Mouse (Mus musculus): Measurements from ENCODE around the gene Kif5c.

Gene Kif5c

GRCm38 (mm10) chr2:49620626-49621117 lies 1.6 kb downstream of the Kif5c start:
- DNase-seq (ENCODE audit: low read depth in 2 of 2, low spot score in 2 of 2) = no peak

GRCm38 (mm10) chr2:49621234-49621633 lies 2.1 kb downstream of the Kif5c start:
- DNase-seq (ENCODE audit: low read depth in 2 of 2, low spot score in 2 of 2) = no peak

- DNase-seq (ENCODE audit: low read depth in 2 of 2, low spot score in 2 of 2) = no peak
These were observed 6.5 kb downstream of the Kif5c start for GRCm38 (mm10) chr2:49625581-49625980.

- DNase-seq (ENCODE audit: low read depth in 2 of 2, low spot score in 2 of 2) = no peak
These were observed 8.5 kb downstream of the Kif5c start for GRCm38 (mm10) chr2:49627611-49628010.

GRCm38 (mm10) chr2:49628094-49628705 lies 9.1 kb downstream of the Kif5c start:
- no peak for DNase-seq (ENCODE audit: low read depth in 2 of 2, low spot score in 2 of 2)

- no peak for DNase-seq (ENCODE audit: low read depth in 2 of 2, low spot score in 2 of 2)
These were observed 10.1 kb downstream of the Kif5c start for GRCm38 (mm10) chr2:49629181-49629580.

GRCm38 (mm10) chr2:49630636-49631035 lies 11.5 kb downstream of the Kif5c start:
- no peak for DNase-seq (ENCODE audit: low read depth in 2 of 2, low spot score in 2 of 2)

- no peak for DNase-seq (ENCODE audit: low read depth in 2 of 2, low spot score in 2 of 2)
These were observed 14.1 kb downstream of the Kif5c start for GRCm38 (mm10) chr2:49633231-49633630.

GRCm38 (mm10) chr2:49642761-49643160 lies 23.7 kb downstream of the Kif5c start:
- DNase-seq (ENCODE audit: low read depth in 2 of 2, low spot score in 2 of 2) = no peak

GRCm38 (mm10) chr2:49643756-49644155 lies 24.7 kb downstream of the Kif5c start:
- DNase-seq (ENCODE audit: low read depth in 2 of 2, low spot score in 2 of 2) = no peak

GRCm38 (mm10) chr2:49647591-49647990 lies 28.5 kb downstream of the Kif5c start:
- DNase-seq (ENCODE audit: low read depth in 2 of 2, low spot score in 2 of 2) = no peak

- DNase-seq (ENCODE audit: low read depth in 2 of 2, low spot score in 2 of 2) = no peak
These were observed 29.2 kb downstream of the Kif5c start for GRCm38 (mm10) chr2:49648344-49648743.

GRCm38 (mm10) chr2:49648806-49649205 lies 29.7 kb downstream of the Kif5c start:
- no peak for DNase-seq (ENCODE audit: low read depth in 2 of 2, low spot score in 2 of 2)

- DNase-seq (ENCODE audit: low read depth in 2 of 2, low spot score in 2 of 2) = no peak
These were observed 30.1 kb downstream of the Kif5c start for GRCm38 (mm10) chr2:49649211-49649610.

- no peak for DNase-seq (ENCODE audit: low read depth in 2 of 2, low spot score in 2 of 2)
These were observed 32.6 kb downstream of the Kif5c start for GRCm38 (mm10) chr2:49651737-49652136.

GRCm38 (mm10) chr2:49654606-49655005 lies 35.5 kb downstream of the Kif5c start:
- no peak for DNase-seq (ENCODE audit: low read depth in 2 of 2, low spot score in 2 of 2)

- no peak for DNase-seq (ENCODE audit: low read depth in 2 of 2, low spot score in 2 of 2)
These were observed 36.2 kb downstream of the Kif5c start for GRCm38 (mm10) chr2:49655195-49655873.

GRCm38 (mm10) chr2:49655874-49656195 lies 36.7 kb downstream of the Kif5c start:
- no peak for DNase-seq (ENCODE audit: low read depth in 2 of 2, low spot score in 2 of 2)

GRCm38 (mm10) chr2:49656988-49657387 lies 37.9 kb downstream of the Kif5c start:
- no peak for DNase-seq (ENCODE audit: low read depth in 2 of 2, low spot score in 2 of 2)

GRCm38 (mm10) chr2:49657666-49658065 lies 38.6 kb downstream of the Kif5c start:
- DNase-seq (ENCODE audit: low read depth in 2 of 2, low spot score in 2 of 2) = no peak

- no peak for DNase-seq (ENCODE audit: low read depth in 2 of 2, low spot score in 2 of 2)
These were observed 39.9 kb downstream of the Kif5c start for GRCm38 (mm10) chr2:49658988-49659387.

GRCm38 (mm10) chr2:49659964-49660363 lies 40.9 kb downstream of the Kif5c start:
- no peak for DNase-seq (ENCODE audit: low read depth in 2 of 2, low spot score in 2 of 2)

- DNase-seq (ENCODE audit: low read depth in 2 of 2, low spot score in 2 of 2) = no peak
These were observed 41.4 kb downstream of the Kif5c start for GRCm38 (mm10) chr2:49660375-49660923.
